Mouse (Mus musculus): Measurements from ENCODE around the gene Cnot3.
"Not testable (repeated sequence)": the region's sequence is repeated elsewhere in the genome, so short reads cannot be mapped to it uniquely, and the experiment has no call there.

Cnot3 gene

DNA sequence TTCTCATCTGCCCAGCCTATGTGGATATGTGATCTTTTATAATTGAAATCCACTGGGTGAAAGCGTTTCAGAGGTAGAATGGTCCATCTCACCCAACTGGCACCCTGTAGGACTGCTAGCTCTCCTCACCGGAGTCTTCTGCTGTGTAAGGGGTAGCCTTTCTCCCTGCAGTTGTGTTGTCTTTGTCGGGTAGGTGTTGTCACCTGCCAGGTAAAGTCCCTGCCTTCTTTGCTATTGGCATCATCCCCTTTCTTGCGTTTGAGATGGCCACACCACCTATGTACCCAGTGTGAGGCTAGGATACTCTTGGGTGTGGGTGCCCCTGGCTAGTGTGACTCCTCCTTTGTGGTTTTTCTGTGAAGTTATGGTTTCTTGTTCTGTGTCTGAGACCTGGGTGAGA lies 1.6 kb downstream of the Cnot3 start:
- no peak for DNase-seq (ENCODE audit: low spot score in 2 of 2)

- no peak for DNase-seq (ENCODE audit: low spot score in 2 of 2)
These were observed 11.9 kb downstream of the Cnot3 start for GRCm38 (mm10) chr7:3656966-3657365.

- no peak for DNase-seq (ENCODE audit: low spot score in 2 of 2)
These were observed 13.5 kb downstream of the Cnot3 start for GRCm38 (mm10) chr7:3658578-3658977.

GRCm38 (mm10) chr7:3664524-3665214 lies 19.6 kb downstream of the Cnot3 start:
- DNase-seq (ENCODE audit: low spot score in 2 of 2): no peak

DNA sequence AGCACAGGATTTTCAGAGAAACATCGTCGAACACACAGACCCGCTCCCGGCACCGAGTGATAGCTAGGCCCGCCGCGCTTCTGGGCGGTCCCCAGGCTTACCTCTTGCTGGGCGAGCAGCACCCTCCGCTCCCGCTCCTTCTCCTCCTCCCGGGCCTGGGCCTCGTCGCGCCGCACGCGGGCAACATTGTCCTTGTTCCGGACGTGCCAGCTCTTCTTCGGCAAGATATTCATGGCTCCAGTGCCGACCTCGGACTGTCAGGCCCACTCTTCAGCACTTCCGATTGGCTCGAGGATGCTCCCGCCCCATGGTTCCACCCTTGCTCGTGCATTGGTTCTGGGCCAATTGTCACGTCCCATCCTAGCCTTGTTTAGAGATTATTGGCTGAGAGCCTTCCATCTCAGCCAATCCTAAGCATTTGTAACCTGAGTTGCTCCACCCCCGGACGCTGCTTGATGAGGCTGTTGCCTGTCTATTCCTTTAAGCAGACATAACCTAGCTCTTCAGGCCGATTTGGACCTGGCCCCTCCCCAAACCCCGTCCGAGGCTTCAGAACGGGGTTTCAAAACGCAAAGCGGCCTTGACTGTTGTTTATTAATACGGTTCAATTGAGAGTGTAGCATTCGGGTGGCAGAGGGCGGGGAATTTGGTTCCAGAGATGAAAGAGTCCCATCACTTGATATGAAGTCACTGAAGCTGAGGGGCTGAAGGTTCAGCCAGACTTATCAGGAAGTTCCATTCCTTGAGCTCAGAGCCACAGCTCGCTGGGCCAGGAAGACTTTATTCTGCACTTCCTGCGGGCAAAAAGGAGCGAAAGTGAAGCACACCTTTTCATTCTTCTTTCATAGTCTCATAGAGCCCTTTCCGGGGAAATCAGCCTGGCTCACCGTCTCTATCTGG lies 20.4 kb downstream of the Cnot3 start, which contains the start of gene Leng1:
Gene Leng1 (minus strand): TSS at position 626 of the 900 bp plus-strand sequence.
- peak; percentile 96 to 97 for DNase-seq (ENCODE audit: low spot score in 2 of 2)

DNA sequence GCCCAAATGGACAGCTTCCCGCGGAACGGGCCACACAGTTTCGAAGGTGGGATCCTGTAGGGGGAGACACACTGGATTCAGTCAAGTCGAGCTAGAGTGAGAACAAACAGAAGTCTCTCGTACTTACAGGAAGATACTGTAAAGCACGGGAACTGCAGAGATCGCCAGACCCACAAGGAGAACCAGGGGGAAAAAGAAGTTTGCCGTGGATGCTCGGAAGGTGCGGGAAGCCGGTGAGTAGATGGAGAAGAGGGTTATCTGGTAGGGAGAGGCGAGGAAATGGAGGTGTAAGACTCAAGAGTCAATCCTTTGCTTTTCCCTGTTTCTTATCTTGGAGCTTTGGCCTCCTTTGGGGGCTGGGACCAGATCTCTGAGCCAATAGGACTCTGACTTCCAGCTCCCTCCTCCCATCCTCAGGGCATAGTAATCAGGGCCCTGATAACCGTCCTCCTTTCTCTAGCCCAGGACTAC lies 21.9 kb downstream of the Cnot3 start:
- DNase-seq (ENCODE audit: low spot score in 2 of 2): no peak

DNA sequence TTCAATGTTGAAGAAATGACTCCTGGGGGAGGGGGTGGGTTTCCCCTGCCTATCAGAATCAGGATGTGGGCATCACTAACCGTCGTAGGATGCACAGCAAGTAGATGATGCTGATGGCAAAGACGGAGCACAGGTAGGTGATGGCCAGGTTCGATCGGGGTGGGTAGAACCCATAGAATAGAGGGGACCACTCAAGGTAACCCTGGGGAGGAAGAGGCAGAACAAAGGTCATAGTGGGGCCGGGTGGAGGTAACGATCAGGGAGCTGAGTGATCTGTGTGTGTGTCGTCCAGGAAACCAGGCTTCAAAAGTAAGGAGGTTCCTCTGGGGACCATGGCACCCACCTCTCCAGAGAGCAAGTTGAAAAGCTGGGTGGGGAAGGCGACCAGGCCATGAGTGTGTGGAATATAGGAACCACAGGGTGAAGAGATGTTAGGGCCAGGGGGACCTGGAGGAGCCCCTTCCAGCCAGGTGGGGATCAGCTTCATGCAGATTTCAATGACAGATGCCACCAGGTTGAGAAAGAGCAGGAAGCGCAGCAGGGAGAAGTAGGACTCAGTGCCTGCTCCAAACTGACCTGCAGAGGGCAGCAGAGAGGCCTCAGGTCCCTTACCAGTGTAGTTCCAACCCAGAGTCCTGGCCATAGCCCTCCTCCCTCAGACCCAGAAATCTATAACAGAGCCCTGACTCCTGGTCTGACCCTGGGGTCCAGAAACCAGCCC lies 29.6 kb downstream of the Cnot3 start:
- DNase-seq (ENCODE audit: low spot score in 2 of 2): peak; percentile 68 to 73

- DNase-seq (ENCODE audit: low spot score in 2 of 2): no peak
These were observed 30.1 kb downstream of the Cnot3 start for GRCm38 (mm10) chr7:3675228-3675548.

DNA sequence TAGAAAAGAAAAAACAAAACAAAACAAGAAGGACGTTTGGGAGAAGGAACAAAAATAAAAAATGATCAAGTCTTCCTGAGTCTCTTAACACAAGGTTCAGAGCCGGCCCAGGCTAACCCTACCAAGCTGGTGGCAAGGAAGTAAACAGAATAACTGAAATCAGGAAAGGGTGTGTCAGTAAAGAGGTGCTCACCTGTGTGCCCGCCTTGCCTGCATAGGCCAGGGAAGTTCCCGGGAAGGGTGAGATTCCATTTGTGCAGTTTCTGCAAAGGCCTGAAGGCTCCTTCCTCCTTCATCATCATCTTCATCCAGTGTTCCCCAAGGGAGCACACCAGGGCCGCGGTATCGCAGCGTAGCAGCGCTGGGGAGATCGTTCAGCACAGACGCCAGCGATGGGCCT lies 31.3 kb downstream of the Cnot3 start:
- DNase-seq (ENCODE audit: low spot score in 2 of 2): no peak

DNA sequence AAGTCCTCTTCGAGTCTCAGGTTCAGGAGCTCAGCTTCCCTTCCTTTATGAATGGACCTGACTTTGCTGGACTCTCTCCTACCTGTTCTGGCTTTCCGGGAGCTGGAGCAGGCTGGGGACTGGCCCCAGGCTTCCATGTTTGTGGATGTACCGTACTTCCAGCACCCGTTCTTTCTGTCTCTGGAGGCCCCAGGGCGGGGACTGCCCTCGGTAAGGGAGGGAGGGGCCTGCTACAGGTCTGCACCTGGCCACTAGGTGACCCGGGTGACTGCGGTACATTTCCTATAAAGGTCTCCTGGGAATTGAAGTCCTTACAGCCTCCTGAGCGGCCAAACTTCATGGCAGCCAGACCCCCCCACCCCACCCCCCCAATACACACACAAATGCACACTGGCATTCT lies 32.3 kb downstream of the Cnot3 start, which contains the start of gene Tmc4:
Gene Tmc4 (minus strand): TSS at position 212 of the 400 bp plus-strand sequence.
- DNase-seq (ENCODE audit: low spot score in 2 of 2): no peak

- no peak for DNase-seq (ENCODE audit: low spot score in 2 of 2)
These were observed 39.0 kb downstream of the Cnot3 start for GRCm38 (mm10) chr7:3683908-3684550.

DNA sequence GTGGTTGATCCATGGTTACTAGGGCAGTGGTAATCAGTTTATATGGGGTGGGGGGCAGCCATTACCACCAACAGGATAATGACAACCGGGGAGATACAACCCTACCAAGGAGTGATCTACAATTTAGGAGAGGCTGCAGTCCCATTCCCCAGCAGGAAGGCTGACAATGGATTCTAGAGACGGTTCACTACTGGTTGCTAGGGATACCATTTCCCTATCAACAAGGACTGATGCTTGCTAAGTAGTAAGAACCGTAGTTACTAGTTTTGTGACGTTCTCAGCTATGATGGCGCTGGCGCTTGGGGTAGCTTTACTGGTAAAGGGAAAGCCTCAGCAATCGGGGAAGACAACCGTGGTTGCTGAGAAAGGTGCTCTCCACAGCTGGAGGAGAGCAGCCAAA lies 39.6 kb downstream of the Cnot3 start:
- no peak for DNase-seq (ENCODE audit: low spot score in 2 of 2)

- DNase-seq (ENCODE audit: low spot score in 2 of 2): no peak
These were observed 40.5 kb downstream of the Cnot3 start for GRCm38 (mm10) chr7:3685400-3686187.

- no peak for DNase-seq (ENCODE audit: low spot score in 2 of 2)
These were observed 46.9 kb downstream of the Cnot3 start for GRCm38 (mm10) chr7:3691919-3692318.

- DNase-seq (ENCODE audit: low spot score in 2 of 2): no peak
These were observed 47.4 kb downstream of the Cnot3 start, which contains the start of gene Tsen34 for GRCm38 (mm10) chr7:3692382-3692986. Gene Tsen34, plus strand, starts transcription at chr7:3692863.

- DNase-seq (ENCODE audit: low spot score in 2 of 2): peak; percentile 96 to 98
These were observed 48.1 kb downstream of the Cnot3 start, which contains the start of gene Mboat7 for GRCm38 (mm10) chr7:3692987-3693808. Gene Mboat7, minus strand, starts transcription at chr7:3693523.

DNA sequence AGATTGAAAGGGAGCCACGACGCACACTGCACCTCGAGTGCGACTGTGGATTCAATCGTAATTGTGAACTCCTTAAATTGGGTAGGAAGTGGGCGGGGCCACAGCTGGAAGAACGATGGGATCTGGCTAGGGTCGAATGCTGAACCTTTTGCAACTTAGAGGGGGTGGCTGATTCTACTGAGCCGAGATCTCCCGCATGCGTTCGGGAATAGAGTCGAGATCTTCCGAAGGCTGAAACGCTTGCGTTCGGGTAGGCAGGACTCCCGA lies 48.7 kb downstream of the Cnot3 start:
- DNase-seq (ENCODE audit: low spot score in 2 of 2): no peak

GRCm38 (mm10) chr7:3694076-3694948 lies 49.2 kb downstream of the Cnot3 start:
- peak; percentile 73 to 77 for DNase-seq (ENCODE audit: low spot score in 2 of 2)

DNA sequence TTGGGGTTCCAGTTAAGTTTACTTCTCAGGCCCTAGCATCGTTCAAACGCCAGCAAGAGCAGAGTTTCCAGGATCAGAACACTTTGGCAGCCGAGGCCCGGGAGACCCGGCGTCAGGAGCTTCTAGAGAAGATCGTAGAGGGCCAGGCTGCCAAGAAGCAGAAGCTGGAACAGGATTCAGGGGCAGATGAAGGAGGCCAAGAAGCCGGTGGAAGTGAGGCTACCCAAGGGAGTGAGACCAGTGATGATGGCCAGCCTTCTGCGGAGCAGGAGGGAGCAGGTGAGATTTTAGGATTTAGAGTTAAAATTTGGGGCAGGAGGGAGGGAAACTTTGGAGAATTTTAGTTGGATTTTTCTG lies 49.9 kb downstream of the Cnot3 start:
- DNase-seq (ENCODE audit: low spot score in 2 of 2): not testable (repeated sequence)

Data from spleen, postnatal 36 days (tissue).